Mouse (Mus musculus): Measurements from ENCODE around the gene Pkd1.

DNA sequence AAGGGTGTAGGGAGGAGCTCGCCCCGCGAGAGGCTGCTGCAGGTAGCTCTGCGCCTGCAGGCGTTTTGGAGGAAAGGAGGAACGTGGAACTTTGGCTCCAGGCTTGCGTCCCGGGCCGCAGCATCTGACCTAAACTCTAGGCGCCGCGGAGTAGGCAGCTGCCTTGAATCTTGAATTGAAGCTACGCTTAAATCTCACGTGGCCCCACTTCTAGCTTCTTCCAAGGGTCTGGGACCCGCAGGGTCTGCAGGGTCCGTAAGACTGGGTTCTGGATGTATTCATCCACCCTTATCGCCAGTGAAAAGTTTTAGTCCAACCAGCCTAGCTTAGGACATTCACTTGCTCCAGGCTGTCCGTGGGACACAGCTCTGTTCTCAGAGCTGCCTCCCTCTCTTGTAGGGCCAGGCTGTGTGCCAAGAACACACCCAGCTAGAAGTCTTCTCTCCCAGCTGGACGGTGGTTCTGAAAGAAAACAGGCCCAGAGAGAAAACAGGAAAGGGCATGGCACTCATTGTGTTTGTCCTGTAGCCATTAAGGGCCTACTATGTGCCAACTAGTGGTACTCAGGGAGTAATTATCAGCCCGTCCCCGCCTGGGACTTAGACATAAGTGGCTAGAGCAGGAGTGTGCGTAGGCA, 83.3 kb downstream of the Pkd1 start:
- TF ChIP-seq POLR2A (IDR thresholded peaks at IDR 0.05; ENCODE audit: extremely low read depth, insufficient read depth, low read length) = 0 out of 2 replicates have a peak, but pooled peaks have one; percentile 31
- no peak for TF ChIP-seq CTCF (IDR thresholded peaks at IDR 0.05; ENCODE audit: extremely low read depth, insufficient read depth, low read length)

Measured in cortical plate, adult 2 months (tissue).